Mouse (Mus musculus): Measurements from ENCODE around the gene Nfatc2. TPM values are rescaled to one million over a fixed set of nuclear protein-coding genes. Genes with fewer than 3 reads are reported as not detected.

Gene Nfatc2
- polyA plus RNA-seq, 1 experiment from 2014 or later, result 2.5 TPM

- H3K9me3 ChIP-seq (replicated peaks), result no peaks in the 10 kb centered on the region
- H3K9ac ChIP-seq, result no peak overlapping the region
- no peak overlapping the region for H3K4me3 ChIP-seq (replicated peaks)
- peaks cover 51% of the 10 kb centered on the region for H3K4me1 ChIP-seq
- peak; percentile 50; the same call in 1 of the 2 replicates for ATAC-seq (replicated peaks; ENCODE audit: low FRiP score)
- 0 out of 2 replicates have a peak overlapping the region, but pooled peaks have one; percentile 21 for H3K4me2 ChIP-seq
- 14% methylated on average over 13 of the region's 13 CpGs for WGBS
- H3K27me3 ChIP-seq, result 0 out of 2 replicates have a peak, but pooled peaks cover 5% of the 10 kb centered on the region
- H3K27ac ChIP-seq, result peak overlapping the region; percentile 58
- H3K36me3 ChIP-seq, result no peaks in the 10 kb centered on the region
Measured at GRCm38 (mm10) chr2:168544102-168544501, 57.4 kb downstream of the Nfatc2 start.

- Histone ChIP-seq H3K4me2 (no peak overlapping the region), H3K9ac (no peak overlapping the region), H3K36me3 (no peaks in the 10 kb centered on the region), H3K4me3 (replicated peaks) (no peak overlapping the region), H3K27ac (no peak overlapping the region), H3K4me1 (peaks cover 42% of the 10 kb centered on the region), H3K27me3 (0 out of 2 replicates have a peak, but pooled peaks cover 5% of the 10 kb centered on the region), H3K9me3 (replicated peaks) (no peaks in the 10 kb centered on the region)
- no peak for ATAC-seq (replicated peaks; ENCODE audit: low FRiP score)
- 54% methylated on average over 3 of the region's 3 CpGs for WGBS
Measured at GRCm38 (mm10) chr2:168543026-168543425, 58.4 kb downstream of the Nfatc2 start.

- no peaks in the 10 kb centered on the region for H3K9me3 ChIP-seq (replicated peaks)
- ATAC-seq (replicated peaks; ENCODE audit: low FRiP score), result no peak
- 79% methylated on average over 7 of the region's 7 CpGs for WGBS
Measured at GRCm38 (mm10) chr2:168541223-168541622, 60.2 kb downstream of the Nfatc2 start.

GRCm38 (mm10) chr2:168539594-168540222 lies 61.7 kb downstream of the Nfatc2 start:
- no peak overlapping the region for H3K4me2 ChIP-seq
- no peak for ATAC-seq (replicated peaks; ENCODE audit: low FRiP score)
- WGBS, result 74% methylated on average over 15 of the region's 15 CpGs

More at GRCm38 (mm10) chr2:168541223-168541622, 60.2 kb downstream of the Nfatc2 start:
- H3K27ac ChIP-seq, result no peak overlapping the region
- no peak overlapping the region for H3K9ac ChIP-seq
- H3K27me3 ChIP-seq, result 0 out of 2 replicates have a peak, but pooled peaks cover 5% of the 10 kb centered on the region
- H3K4me2 ChIP-seq, result no peak overlapping the region
- no peak overlapping the region for H3K4me3 ChIP-seq (replicated peaks)
- H3K4me1 ChIP-seq, result peaks cover 30% of the 10 kb centered on the region
- no peaks in the 10 kb centered on the region for H3K36me3 ChIP-seq

GRCm38 (mm10) chr2:168539026-168539425 lies 62.4 kb downstream of the Nfatc2 start:
- 81% methylated on average over 6 of the region's 6 CpGs for WGBS

More at GRCm38 (mm10) chr2:168539594-168540222, 61.7 kb downstream of the Nfatc2 start:
- Histone ChIP-seq H3K27me3 (0 out of 2 replicates have a peak, but pooled peaks cover 7% of the 10 kb centered on the region), H3K9ac (no peak overlapping the region), H3K27ac (no peak overlapping the region), H3K9me3 (replicated peaks) (no peaks in the 10 kb centered on the region), H3K4me3 (replicated peaks) (no peak overlapping the region), H3K36me3 (no peaks in the 10 kb centered on the region), H3K4me1 (peaks cover 23% of the 10 kb centered on the region)

GRCm38 (mm10) chr2:168532061-168532833 lies 69.2 kb downstream of the Nfatc2 start:
- H3K9ac ChIP-seq, result no peak overlapping the region
- 50% methylated on average over 15 of the region's 15 CpGs for WGBS

More at GRCm38 (mm10) chr2:168539026-168539425, 62.4 kb downstream of the Nfatc2 start:
- no peak for ATAC-seq (replicated peaks; ENCODE audit: low FRiP score)
- no peaks in the 10 kb centered on the region for H3K9me3 ChIP-seq (replicated peaks)
- H3K27me3 ChIP-seq, result 0 out of 2 replicates have a peak, but pooled peaks cover 8% of the 10 kb centered on the region
- no peak overlapping the region for H3K4me3 ChIP-seq (replicated peaks)
- no peak overlapping the region for H3K27ac ChIP-seq
- no peaks in the 10 kb centered on the region for H3K36me3 ChIP-seq
- H3K4me2 ChIP-seq, result no peak overlapping the region
- H3K9ac ChIP-seq, result no peak overlapping the region
- H3K4me1 ChIP-seq, result peaks cover 16% of the 10 kb centered on the region

GRCm38 (mm10) chr2:168528551-168528950 lies 72.9 kb downstream of the Nfatc2 start:
- no peaks in the 10 kb centered on the region for H3K36me3 ChIP-seq
- peaks cover 3% of the 10 kb centered on the region for H3K27me3 ChIP-seq
- H3K9me3 ChIP-seq (replicated peaks), result no peaks in the 10 kb centered on the region
- WGBS, result 78% methylated on average over 8 of the region's 8 CpGs
- 0 out of 2 replicates have a peak, but pooled peaks have one; percentile 3 for ATAC-seq (replicated peaks; ENCODE audit: low FRiP score)
- H3K4me2 ChIP-seq, result no peak overlapping the region
- no peak overlapping the region for H3K4me3 ChIP-seq (replicated peaks)
- H3K27ac ChIP-seq, result no peak overlapping the region
- no peak overlapping the region for H3K9ac ChIP-seq
- peaks cover 59% of the 10 kb centered on the region for H3K4me1 ChIP-seq

More at GRCm38 (mm10) chr2:168532061-168532833, 69.2 kb downstream of the Nfatc2 start:
- H3K36me3 ChIP-seq, result no peaks in the 10 kb centered on the region
- peaks cover 6% of the 10 kb centered on the region for H3K27me3 ChIP-seq
- no peak overlapping the region for H3K27ac ChIP-seq
- no peak overlapping the region for H3K4me2 ChIP-seq
- H3K4me1 ChIP-seq, result peaks cover 39% of the 10 kb centered on the region
- H3K9me3 ChIP-seq (replicated peaks), result no peaks in the 10 kb centered on the region
- no peak for ATAC-seq (replicated peaks; ENCODE audit: low FRiP score)
- H3K4me3 ChIP-seq (replicated peaks), result no peak overlapping the region

- peaks cover 59% of the 10 kb centered on the region for H3K4me1 ChIP-seq
Measured at GRCm38 (mm10) chr2:168527430-168527792, 74.0 kb downstream of the Nfatc2 start.

GRCm38 (mm10) chr2:168526547-168527429 lies 74.7 kb downstream of the Nfatc2 start:
- Histone ChIP-seq H3K9me3 (replicated peaks) (no peaks in the 10 kb centered on the region), H3K36me3 (no peaks in the 10 kb centered on the region), H3K4me1 (peaks cover 54% of the 10 kb centered on the region), H3K27me3 (0 out of 2 replicates have a peak, but pooled peaks cover 4% of the 10 kb centered on the region), H3K4me3 (replicated peaks) (no peak overlapping the region), H3K4me2 (no peak overlapping the region), H3K27ac (no peak overlapping the region), H3K9ac (no peak overlapping the region)
- ATAC-seq (replicated peaks; ENCODE audit: low FRiP score), result no peak
- 83% methylated on average over 18 of the region's 18 CpGs for WGBS

More at GRCm38 (mm10) chr2:168527430-168527792, 74.0 kb downstream of the Nfatc2 start:
- Histone ChIP-seq H3K27ac (no peak overlapping the region), H3K9ac (no peak overlapping the region), H3K4me2 (no peak overlapping the region), H3K4me3 (replicated peaks) (no peak overlapping the region), H3K27me3 (no peaks in the 10 kb centered on the region), H3K9me3 (replicated peaks) (no peaks in the 10 kb centered on the region), H3K36me3 (no peaks in the 10 kb centered on the region)
- ATAC-seq (replicated peaks; ENCODE audit: low FRiP score), result no peak
- 44% methylated on average over 10 of the region's 10 CpGs for WGBS

GRCm38 (mm10) chr2:168525391-168526154 lies 75.9 kb downstream of the Nfatc2 start:
- Histone ChIP-seq H3K4me1 (peaks cover 50% of the 10 kb centered on the region), H3K36me3 (no peaks in the 10 kb centered on the region), H3K9me3 (replicated peaks) (no peaks in the 10 kb centered on the region), H3K4me3 (replicated peaks) (peak overlapping the region; percentile 27), H3K27ac (peak overlapping the region; percentile 71), H3K9ac (peak overlapping the region; percentile 44), H3K4me2 (peak overlapping the region; percentile 60), H3K27me3 (0 out of 2 replicates have a peak, but pooled peaks cover 4% of the 10 kb centered on the region)
- peak; percentile 23; the same call in 1 of the 2 replicates for ATAC-seq (replicated peaks; ENCODE audit: low FRiP score)
- WGBS, result 12% methylated on average over 17 of the region's 17 CpGs
